ENCODE assay signal across 8 mouse cellular contexts in the genomic region with DNA sequence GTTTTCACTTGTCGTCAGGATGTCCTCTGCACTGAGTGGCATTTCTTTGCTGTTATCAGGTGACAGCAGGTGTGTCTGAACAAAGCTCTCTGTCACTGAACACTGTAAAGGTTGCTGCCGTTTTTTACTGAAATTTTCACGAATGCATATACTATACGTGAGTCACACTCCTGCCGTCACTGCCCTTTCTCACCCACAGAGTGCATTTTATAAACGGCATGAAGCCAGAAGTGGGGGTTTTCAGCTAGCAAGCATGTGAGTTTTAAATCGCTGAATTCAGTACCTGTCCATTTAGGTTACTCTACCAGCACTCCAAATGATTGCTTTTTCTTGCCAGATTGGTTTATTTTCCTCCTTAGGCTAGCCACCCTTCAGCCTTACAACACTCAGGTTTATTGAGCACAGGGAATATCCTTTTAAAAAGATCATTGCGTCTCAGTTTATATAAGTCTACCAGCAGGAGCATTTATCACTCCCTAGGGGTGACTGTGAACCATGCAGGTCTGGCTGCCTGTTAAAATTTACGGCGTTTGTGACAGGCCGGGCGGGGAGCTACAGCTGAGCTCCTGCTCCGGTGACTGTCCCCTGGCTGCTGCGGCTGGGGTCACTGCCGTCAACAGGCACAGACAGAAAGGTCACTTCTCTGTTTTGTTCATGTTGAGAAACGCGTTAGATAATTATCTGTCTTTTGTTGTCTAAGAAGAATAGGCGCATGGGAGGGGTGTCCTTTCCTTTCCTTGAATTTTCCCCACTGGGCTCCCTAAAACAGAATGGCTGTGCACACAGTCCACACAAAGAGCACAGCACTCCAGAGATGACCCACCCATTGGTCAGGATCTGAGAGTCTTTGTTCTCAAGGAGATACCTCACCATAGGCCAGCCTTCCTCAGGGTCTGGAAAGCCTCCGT.
DNase-seq lines count a peak whose midpoint lies in the region; ATAC-seq lines count a peak whose summit lies in the region.

No protein-coding gene starts in this region.

- H3K9ac ChIP-seq in embryonic facial prominence, embryonic 11.5 days (replicated peaks; ENCODE audit: low read length): no peak overlapping the region
- no peak overlapping the region for H3K9ac ChIP-seq in hindbrain, embryonic 12.5 days
- no peak overlapping the region for H3K9ac ChIP-seq in limb, embryonic 12.5 days (replicated peaks)
- no peak overlapping the region for H3K9ac ChIP-seq in neural tube, embryonic 11.5 days (ENCODE audit: low read length)

- no peak overlapping the region for H3K4me3 ChIP-seq in embryonic facial prominence, embryonic 11.5 days (ENCODE audit: low read depth, low read length)
- no peak overlapping the region for H3K4me3 ChIP-seq in hindbrain, embryonic 12.5 days
- no peak overlapping the region for H3K4me3 ChIP-seq in limb, embryonic 12.5 days (replicated peaks)
- no peak overlapping the region for H3K4me3 ChIP-seq in neural tube, embryonic 11.5 days (ENCODE audit: low read depth, low read length)

- peak; percentile 56; the same call in 1 of the 2 replicates for ATAC-seq in embryonic facial prominence, embryonic 11.5 days (replicated peaks; ENCODE audit: insufficient number of reproducible peaks, low FRiP score, low TSS enrichment, low read depth)
- ATAC-seq in hindbrain, embryonic 12.5 days (ENCODE audit: low FRiP score): peak; percentile 84
- peak; percentile 92 for ATAC-seq in limb, embryonic 12.5 days (ENCODE audit: insufficient number of reproducible peaks, insufficient read depth, low FRiP score, low TSS enrichment, low read depth)
- ATAC-seq in neural tube, embryonic 11.5 days (ENCODE audit: insufficient read depth, low FRiP score, low TSS enrichment): peak; percentile 87

- no peaks in the 10 kb centered on the region; the same call in 1 of the 2 replicates for H3K4me1 ChIP-seq in embryonic facial prominence, embryonic 11.5 days (ENCODE audit: control insufficient read depth, insufficient read depth, low read length)
- H3K4me1 ChIP-seq in hindbrain, embryonic 12.5 days: peaks cover 19% of the 10 kb centered on the region
- H3K4me1 ChIP-seq in limb, embryonic 12.5 days (replicated peaks): peaks cover 63% of the 10 kb centered on the region
- peaks cover 14% of the 10 kb centered on the region for H3K4me1 ChIP-seq in neural tube, embryonic 11.5 days (ENCODE audit: control insufficient read depth, insufficient read depth, low read length)

- H3K9me3 ChIP-seq in embryonic facial prominence, embryonic 11.5 days (replicated peaks; ENCODE audit: control insufficient read depth, low read length): no peaks in the 10 kb centered on the region
- H3K9me3 ChIP-seq in hindbrain, embryonic 12.5 days (replicated peaks): no peaks in the 10 kb centered on the region
- no peaks in the 10 kb centered on the region for H3K9me3 ChIP-seq in limb, embryonic 12.5 days
- H3K9me3 ChIP-seq in neural tube, embryonic 11.5 days (ENCODE audit: control insufficient read depth, low read length): no peaks in the 10 kb centered on the region

- H3K4me2 ChIP-seq in embryonic facial prominence, embryonic 11.5 days (ENCODE audit: low read depth, low read length): no peak overlapping the region
- H3K4me2 ChIP-seq in hindbrain, embryonic 12.5 days (replicated peaks): peak overlapping the region; percentile 36
- peak overlapping the region; percentile 32 for H3K4me2 ChIP-seq in limb, embryonic 12.5 days
- H3K4me2 ChIP-seq in neural tube, embryonic 11.5 days (ENCODE audit: low read depth): peak overlapping the region; percentile 19

- WGBS in embryonic facial prominence, embryonic 11.5 days: 46% methylated on average over 19 of the region's 19 CpGs
- WGBS in hindbrain, embryonic 12.5 days: 21% methylated on average over 19 of the region's 19 CpGs
- WGBS in limb, embryonic 12.5 days: 15% methylated on average over 19 of the region's 19 CpGs
- 17% methylated on average over 19 of the region's 19 CpGs for WGBS in neural tube, embryonic 11.5 days

- no peak overlapping the region for H3K27ac ChIP-seq in embryonic facial prominence, embryonic 11.5 days (replicated peaks; ENCODE audit: low read depth, low read length)
- H3K27ac ChIP-seq in hindbrain, embryonic 12.5 days: peak overlapping the region; percentile 41; the same call in 1 of the 2 replicates
- H3K27ac ChIP-seq in limb, embryonic 12.5 days: peak overlapping the region; percentile 72
- peak overlapping the region; percentile 40 for H3K27ac ChIP-seq in neural tube, embryonic 11.5 days (ENCODE audit: low read depth, low read length)

- H3K27me3 ChIP-seq in embryonic facial prominence, embryonic 11.5 days (ENCODE audit: control insufficient read depth, insufficient read depth, low read length): no peaks in the 10 kb centered on the region
- H3K27me3 ChIP-seq in hindbrain, embryonic 12.5 days: no peaks in the 10 kb centered on the region
- peaks cover 3% of the 10 kb centered on the region; the same call in 1 of the 2 replicates for H3K27me3 ChIP-seq in limb, embryonic 12.5 days
- no peaks in the 10 kb centered on the region for H3K27me3 ChIP-seq in neural tube, embryonic 11.5 days (ENCODE audit: control insufficient read depth, insufficient read depth, low read length)

- H3K36me3 ChIP-seq in embryonic facial prominence, embryonic 11.5 days (replicated peaks; ENCODE audit: control insufficient read depth, insufficient read depth, low read depth, low read length): no peaks in the 10 kb centered on the region
- no peaks in the 10 kb centered on the region for H3K36me3 ChIP-seq in hindbrain, embryonic 12.5 days
- no peaks in the 10 kb centered on the region for H3K36me3 ChIP-seq in limb, embryonic 12.5 days
- no peaks in the 10 kb centered on the region for H3K36me3 ChIP-seq in neural tube, embryonic 11.5 days (ENCODE audit: control insufficient read depth, insufficient read depth, low read length)

- DNase-seq in adrenal gland, adult 2 months: peak; percentile 75
- no peak for DNase-seq in adrenal gland, adult 18-20 months (ENCODE audit: low spot score in 2 of 2)
- DNase-seq in embryonic facial prominence, embryonic 11.5 days (ENCODE audit: low spot score): peak; percentile 30
- peak; percentile 59 for DNase-seq in neural tube, embryonic 11.5 days (ENCODE audit: low spot score)
- DNase-seq in c-Kit-positive CD71-positive TER-119-positive erythroid progenitor cells, embryonic 14.5 days (ENCODE audit: low spot score): no peak
- no peak for DNase-seq in thymus, postnatal 36 days

Comparison
In these comparisons a context has a peak if more than half of its experiments do, and no peak if none do; other contexts are left out.
1. DNase-seq: peak in adrenal gland, adult 2 months (single experiment), embryonic facial prominence, embryonic 11.5 days (single experiment) and neural tube, embryonic 11.5 days (single experiment); none in adrenal gland, adult 18-20 months (0 of 2), c-Kit-positive CD71-positive TER-119-positive erythroid progenitor cells, embryonic 14.5 days (single experiment) and thymus, postnatal 36 days (0 of 2).
2. Peak in every context shown above with its lines, with median percentiles within 50 percentile points of each other: ATAC-seq.